Mouse (Mus musculus) cerebellum, adult 2 months (tissue): ENCODE measurements at regions not wholly inside any gene's neighbourhood (a gene's known extent, or its start where the extent isn't known, plus 50 kb on each side); places are given as distances from the start of the nearest gene placed in this dataset.

ENCODE experiments used
- CTCF ChIP-seq: fragments of 200-500 bp; IDR thresholded peaks from 2 replicates; pipeline ENCODE4 v1.5.1; 2011; ENCODE audit warnings: low read depth, mild to moderate bottlenecking, control low read depth, low read length, moderate library complexity, borderline replicate concordance; ENCODE audit not compliant: insufficient read depth
- POLR2A ChIP-seq: fragments of 200-500 bp; IDR thresholded peaks from 2 replicates; pipeline ENCODE4 v1.6.1; 2011; ENCODE audit warnings: low read length, control low read depth, borderline replicate concordance; ENCODE audit not compliant: insufficient read depth

DNA sequence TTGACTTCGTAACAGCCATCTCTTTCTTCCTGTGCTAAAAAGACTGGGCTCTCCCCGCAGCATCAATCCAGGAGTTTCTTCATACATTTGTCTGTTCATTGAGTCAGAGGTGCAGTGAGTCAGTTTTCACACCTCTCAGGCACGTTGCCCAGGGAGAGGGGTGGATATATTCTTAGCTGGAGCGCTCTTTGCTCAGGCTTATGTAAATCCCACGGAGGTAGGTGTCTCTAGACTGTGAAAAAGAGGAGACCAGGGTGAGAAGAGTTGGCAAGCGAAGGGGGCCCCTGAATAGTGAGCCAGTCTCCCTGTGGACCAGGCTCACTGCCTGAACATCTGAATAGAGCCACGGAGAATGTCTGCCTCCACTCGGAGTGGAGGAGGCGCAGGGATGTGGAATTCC lies 139.0 kb downstream of the Cartpt start:
- no peak for TF ChIP-seq POLR2A
- no peak for TF ChIP-seq CTCF
